Mouse (Mus musculus) neural tube, embryonic 12.5 days (tissue): ENCODE measurements around the gene Fap. TPM values are rescaled to one million over a fixed set of nuclear protein-coding genes. Genes with fewer than 3 reads are reported as not detected.

ENCODE experiments used
- ATAC-seq: fragments of 200-750 bp; cut with Nextera tagmentation; 2 replicates; pipeline ENCODE4 v1.8.0; 2017; ENCODE audit warnings: low read depth, mild to moderate bottlenecking, moderate TSS enrichment, moderate library complexity; ENCODE audit not compliant: low FRiP score
- H3K27ac ChIP-seq: fragments of 300-500 bp; sonication (generic); 2 replicates; pipeline ENCODE4 v1.5.1; 2016
- H3K27me3 ChIP-seq: fragments of 300-500 bp; sonication (generic); replicated peaks from 2 replicates; pipeline ENCODE4 v1.6.1; 2016; ENCODE audit warnings: mild to moderate bottlenecking
- H3K36me3 ChIP-seq: fragments of 300-500 bp; sonication (generic); 2 replicates; pipeline ENCODE4 v1.6.1; 2016; ENCODE audit warnings: mild to moderate bottlenecking
- H3K4me1 ChIP-seq: fragments of 300-500 bp; sonication (generic); 2 replicates; pipeline ENCODE4 v1.6.1; 2016
- H3K4me2 ChIP-seq: fragments of 300-500 bp; sonication (generic); replicated peaks from 2 replicates; pipeline ENCODE4 v1.6.1; 2016; ENCODE audit warnings: mild to moderate bottlenecking
- H3K4me3 ChIP-seq: fragments of 300-500 bp; sonication (generic); 2 replicates; pipeline ENCODE4 v1.5.1; 2016
- H3K9ac ChIP-seq: fragments of 300-500 bp; sonication (generic); 2 replicates; pipeline ENCODE4 v1.6.1; 2016; ENCODE audit warnings: mild to moderate bottlenecking
- H3K9me3 ChIP-seq: fragments of 300-500 bp; sonication (generic); 2 replicates; pipeline ENCODE4 v1.6.1; 2016; ENCODE audit warnings: mild to moderate bottlenecking
- WGBS: fragments of 180-500 bp; shearing (Covaris S2); methylation state at CpG from one replicate; pipeline ENCODE4 v1.1.7; 2016; 5-methylcytosine and 5-hydroxymethylcytosine counted together
- polyA plus RNA-seq: library from polyadenylated mRNA; unstranded; fragments of >200 nt; fragmentation: Nextera tagmentation; extraction: Ambion mirVana; gene quantifications from 2 replicates; pipeline ENCODE4 v1.2.1, GENCODE M21; 2016

The Fap gene
- polyA plus RNA-seq, 1 experiment from 2014 or later: 5.3 TPM

DNA sequence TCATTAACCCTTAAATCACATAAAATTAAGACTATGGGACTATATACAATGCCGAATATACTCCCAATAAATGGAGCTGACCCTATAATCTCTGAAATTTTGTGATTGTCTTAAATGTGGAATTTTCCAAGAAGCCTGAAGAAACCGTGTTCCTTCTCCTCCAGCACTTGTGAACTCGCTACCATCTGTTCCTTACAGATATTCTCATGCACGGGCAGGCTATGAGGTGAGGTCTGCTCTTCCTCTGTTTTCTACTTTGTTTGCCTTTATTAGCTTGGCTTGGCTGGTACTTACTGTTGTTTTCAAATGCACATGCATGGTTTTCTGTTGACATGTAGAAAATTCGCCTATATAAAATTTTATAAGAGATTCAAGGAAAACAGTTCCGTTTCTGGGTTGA is 59.4 kb downstream of the Fap start:
- H3K9ac ChIP-seq: no peak overlapping the region
- no peaks in the 10 kb centered on the region for H3K4me1 ChIP-seq
- H3K27me3 ChIP-seq: no peaks in the 10 kb centered on the region
- no peak overlapping the region for H3K4me2 ChIP-seq
- H3K9me3 ChIP-seq: no peaks in the 10 kb centered on the region
- H3K36me3 ChIP-seq: no peaks in the 10 kb centered on the region
- no peak overlapping the region for H3K4me3 ChIP-seq
- ATAC-seq: no peak
- 82% methylated on average over 6 of the region's 6 CpGs for WGBS
- H3K27ac ChIP-seq: no peak overlapping the region

GRCm38 (mm10) chr2:62513477-62513876 is 60.4 kb downstream of the Fap start:
- Histone ChIP-seq H3K4me2 (no peak overlapping the region), H3K36me3 (no peaks in the 10 kb centered on the region), H3K4me1 (no peaks in the 10 kb centered on the region), H3K4me3 (no peak overlapping the region), H3K27ac (no peak overlapping the region), H3K27me3 (no peaks in the 10 kb centered on the region), H3K9ac (no peak overlapping the region), H3K9me3 (no peaks in the 10 kb centered on the region)
- WGBS: 93% methylated on average over 15 of the region's 15 CpGs
- no peak for ATAC-seq

DNA sequence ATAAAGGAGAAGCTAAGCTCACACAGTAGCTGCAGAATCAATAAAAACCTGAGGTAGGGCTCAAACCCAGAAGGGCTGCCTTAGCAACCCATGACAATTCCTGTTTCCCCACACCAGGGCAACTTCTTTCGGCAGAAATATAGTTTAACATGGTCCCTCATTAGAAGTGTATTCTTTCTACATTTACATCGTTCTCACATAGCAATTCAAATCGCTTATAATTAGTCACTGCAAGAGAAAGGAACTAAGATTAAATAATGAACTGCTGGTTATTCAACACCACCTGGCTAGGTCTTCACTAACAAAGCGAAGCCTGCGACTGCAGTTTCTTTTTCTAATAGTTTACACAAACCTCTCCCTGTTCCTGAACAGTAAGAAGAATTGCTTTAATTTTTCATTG is 66.7 kb downstream of the Fap start:
- WGBS: 83% methylated on average over 5 of the region's 5 CpGs
- Histone ChIP-seq H3K4me1 (no peaks in the 10 kb centered on the region), H3K4me2 (no peak overlapping the region), H3K9ac (no peak overlapping the region), H3K36me3 (no peaks in the 10 kb centered on the region), H3K27ac (no peak overlapping the region), H3K27me3 (no peaks in the 10 kb centered on the region), H3K4me3 (no peak overlapping the region), H3K9me3 (no peaks in the 10 kb centered on the region)
- no peak for ATAC-seq

DNA sequence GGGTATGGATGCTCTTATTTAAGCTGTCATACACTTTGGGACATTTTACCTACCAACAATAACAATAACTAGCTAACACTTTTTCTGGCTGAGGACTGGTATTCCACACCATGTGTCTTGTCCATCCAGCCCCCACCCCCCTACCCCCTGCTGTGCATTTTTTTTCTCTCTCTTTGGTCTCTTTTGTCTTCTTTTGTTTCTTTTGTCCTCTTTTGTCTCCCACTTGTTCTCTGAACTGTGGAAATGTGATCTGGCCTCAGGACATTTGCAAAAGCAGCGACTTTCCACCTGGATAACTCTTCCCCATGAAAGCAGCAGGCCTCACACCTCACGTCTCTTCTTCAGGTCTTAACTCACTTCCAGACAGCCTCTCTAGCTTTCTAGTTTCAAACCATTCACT is 67.4 kb downstream of the Fap start:
- Histone ChIP-seq H3K9ac (no peak overlapping the region), H3K27me3 (no peaks in the 10 kb centered on the region), H3K4me3 (no peak overlapping the region), H3K27ac (no peak overlapping the region), H3K4me1 (no peaks in the 10 kb centered on the region), H3K9me3 (no peaks in the 10 kb centered on the region), H3K4me2 (no peak overlapping the region), H3K36me3 (no peaks in the 10 kb centered on the region)
- ATAC-seq: no peak
- WGBS: 20% methylated on average over 2 of the region's 2 CpGs

DNA sequence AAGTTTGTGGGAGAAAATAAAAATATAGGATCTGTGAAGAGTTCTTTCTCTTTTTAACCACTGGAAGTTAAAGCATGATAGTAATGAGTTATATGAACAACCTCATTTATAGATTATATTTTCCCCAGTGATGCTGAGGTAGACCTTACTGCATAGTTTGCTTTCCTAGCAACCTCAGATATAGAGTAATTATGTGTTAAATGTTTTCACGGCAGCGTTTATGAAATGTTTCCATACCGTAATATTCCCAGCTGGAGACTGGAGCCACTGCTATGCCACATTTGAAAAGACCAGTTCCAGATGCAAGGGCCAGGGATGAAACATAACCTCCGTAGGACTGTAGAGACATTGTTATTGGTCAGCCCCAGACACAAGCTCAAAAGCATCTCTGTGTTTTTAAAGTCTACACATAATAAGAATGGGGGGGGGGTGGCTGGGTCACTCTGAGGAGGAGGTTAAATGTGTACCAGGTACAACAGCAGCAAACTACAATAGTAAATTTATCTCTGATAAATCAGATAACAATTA is 69.5 kb downstream of the Fap start:
- ATAC-seq: no peak
- 74% methylated on average over 4 of the region's 4 CpGs for WGBS
- Histone ChIP-seq H3K9ac (no peak overlapping the region), H3K27me3 (no peaks in the 10 kb centered on the region), H3K4me2 (no peak overlapping the region), H3K9me3 (no peaks in the 10 kb centered on the region), H3K4me1 (no peaks in the 10 kb centered on the region), H3K27ac (no peak overlapping the region), H3K36me3 (no peaks in the 10 kb centered on the region), H3K4me3 (no peak overlapping the region)

- 80% methylated on average over 5 of the region's 5 CpGs for WGBS
- no peak for ATAC-seq
- H3K27ac ChIP-seq: no peak overlapping the region
Measured at GRCm38 (mm10) chr2:62503326-62503725, 70.5 kb downstream of the Fap start.

DNA sequence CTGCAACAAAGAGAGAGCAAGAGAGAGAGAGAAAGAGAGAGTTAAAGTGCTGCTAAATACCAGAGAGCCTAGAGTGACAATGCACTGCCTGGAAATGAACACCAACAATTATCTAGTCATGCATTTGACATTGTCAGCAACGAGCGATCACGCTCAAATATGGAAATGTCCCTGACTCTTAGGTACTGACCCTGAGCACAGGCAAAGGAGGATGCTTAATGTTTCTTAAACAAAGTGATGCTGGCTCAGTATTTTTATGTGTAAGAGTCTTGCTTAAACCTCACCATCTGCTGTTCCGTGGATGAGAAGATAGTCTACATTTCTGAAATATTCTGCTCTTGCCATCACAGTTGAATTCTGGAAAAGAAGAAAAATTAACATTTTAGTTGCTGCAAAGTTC is 71.4 kb downstream of the Fap start:
- Histone ChIP-seq H3K4me1 (no peaks in the 10 kb centered on the region), H3K27me3 (no peaks in the 10 kb centered on the region), H3K9me3 (no peaks in the 10 kb centered on the region), H3K4me3 (no peak overlapping the region), H3K9ac (no peak overlapping the region), H3K27ac (no peak overlapping the region), H3K36me3 (no peaks in the 10 kb centered on the region), H3K4me2 (no peak overlapping the region)
- no peak for ATAC-seq
- 93% methylated on average over 4 of the region's 4 CpGs for WGBS

More at GRCm38 (mm10) chr2:62503326-62503725, 70.5 kb downstream of the Fap start:
- no peak overlapping the region for H3K9ac ChIP-seq
- no peaks in the 10 kb centered on the region for H3K9me3 ChIP-seq
- H3K4me1 ChIP-seq: no peaks in the 10 kb centered on the region
- no peaks in the 10 kb centered on the region for H3K36me3 ChIP-seq
- no peak overlapping the region for H3K4me3 ChIP-seq
- no peak overlapping the region for H3K4me2 ChIP-seq
- H3K27me3 ChIP-seq: no peaks in the 10 kb centered on the region

DNA sequence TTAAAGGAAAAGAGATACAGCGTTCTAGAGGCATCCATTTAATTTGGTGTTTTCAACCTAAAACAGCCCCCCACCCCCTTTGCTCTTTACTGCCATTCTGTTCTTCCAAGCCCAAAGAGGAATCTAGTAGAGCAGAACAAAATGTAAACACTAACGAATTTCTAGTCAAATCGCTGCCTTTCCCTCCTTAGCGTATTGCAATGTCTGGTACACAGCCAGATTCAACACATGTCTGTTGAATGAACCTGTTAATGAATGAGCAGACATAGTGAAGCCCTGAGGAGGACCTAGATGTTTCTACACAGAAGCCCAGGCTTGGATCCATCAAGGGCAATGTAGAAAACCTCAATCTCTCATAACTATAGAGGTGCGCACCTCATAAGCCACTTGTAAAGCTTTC is 75.1 kb downstream of the Fap start:
- no peak overlapping the region for H3K4me3 ChIP-seq
- no peak overlapping the region for H3K4me2 ChIP-seq
- H3K9me3 ChIP-seq: no peaks in the 10 kb centered on the region
- ATAC-seq: no peak
- no peak overlapping the region for H3K27ac ChIP-seq
- H3K9ac ChIP-seq: no peak overlapping the region
- WGBS: 89% methylated on average over 5 of the region's 5 CpGs
- no peaks in the 10 kb centered on the region for H3K27me3 ChIP-seq
- no peaks in the 10 kb centered on the region for H3K36me3 ChIP-seq
- H3K4me1 ChIP-seq: no peaks in the 10 kb centered on the region

- Histone ChIP-seq H3K36me3 (no peaks in the 10 kb centered on the region), H3K9ac (no peak overlapping the region), H3K27ac (no peak overlapping the region), H3K4me1 (no peaks in the 10 kb centered on the region), H3K9me3 (no peaks in the 10 kb centered on the region), H3K4me3 (no peak overlapping the region), H3K4me2 (no peak overlapping the region), H3K27me3 (no peaks in the 10 kb centered on the region)
- 89% methylated on average over 4 of the region's 4 CpGs for WGBS
- no peak for ATAC-seq
Measured at GRCm38 (mm10) chr2:62498086-62498485, 75.8 kb downstream of the Fap start.

GRCm38 (mm10) chr2:62497333-62498002 is 76.4 kb downstream of the Fap start:
- Histone ChIP-seq H3K4me2 (no peak overlapping the region), H3K36me3 (no peaks in the 10 kb centered on the region), H3K9ac (no peak overlapping the region), H3K4me1 (no peaks in the 10 kb centered on the region), H3K27ac (no peak overlapping the region), H3K27me3 (no peaks in the 10 kb centered on the region), H3K4me3 (no peak overlapping the region), H3K9me3 (no peaks in the 10 kb centered on the region)
- WGBS: 81% methylated on average over 5 of the region's 5 CpGs
- ATAC-seq: no peak

GRCm38 (mm10) chr2:62495407-62495806 is 78.5 kb downstream of the Fap start:
- Histone ChIP-seq H3K9ac (no peak overlapping the region), H3K36me3 (no peaks in the 10 kb centered on the region), H3K27ac (no peak overlapping the region), H3K9me3 (no peaks in the 10 kb centered on the region), H3K4me2 (no peak overlapping the region), H3K4me1 (no peaks in the 10 kb centered on the region), H3K4me3 (no peak overlapping the region), H3K27me3 (no peaks in the 10 kb centered on the region)
- 86% methylated on average over 4 of the region's 4 CpGs for WGBS
- no peak for ATAC-seq

DNA sequence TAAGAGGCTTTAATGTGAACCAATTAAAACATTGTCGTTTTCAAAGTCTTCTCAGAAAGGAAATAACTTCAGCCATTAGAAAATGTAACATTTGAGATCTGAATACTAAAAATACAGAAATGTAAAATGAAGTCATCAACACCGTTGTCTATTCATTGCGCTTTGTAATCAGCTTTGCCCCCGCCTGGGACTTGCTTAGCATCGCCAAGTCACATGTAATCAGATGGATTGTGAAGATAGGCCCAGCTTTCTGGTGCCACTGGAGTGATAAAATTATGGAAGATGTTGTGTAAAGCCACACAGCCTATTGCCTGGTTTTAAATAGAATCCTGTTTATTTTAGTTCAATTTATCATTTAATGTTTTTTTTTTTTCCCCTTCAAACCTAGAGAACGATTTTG is 84.0 kb downstream of the Fap start:
- Histone ChIP-seq H3K36me3 (no peaks in the 10 kb centered on the region), H3K27ac (no peak overlapping the region), H3K4me1 (no peaks in the 10 kb centered on the region), H3K9ac (no peak overlapping the region), H3K4me3 (no peak overlapping the region), H3K27me3 (no peaks in the 10 kb centered on the region), H3K9me3 (no peaks in the 10 kb centered on the region), H3K4me2 (no peak overlapping the region)
- WGBS: 90% methylated on average over 6 of the region's 6 CpGs
- no peak for ATAC-seq

- 84% methylated on average over 3 of the region's 3 CpGs for WGBS
- Histone ChIP-seq H3K4me3 (no peak overlapping the region), H3K4me1 (no peaks in the 10 kb centered on the region), H3K9me3 (no peaks in the 10 kb centered on the region), H3K9ac (no peak overlapping the region), H3K4me2 (no peak overlapping the region), H3K36me3 (no peaks in the 10 kb centered on the region), H3K27ac (no peak overlapping the region), H3K27me3 (no peaks in the 10 kb centered on the region)
- no peak for ATAC-seq
Measured at GRCm38 (mm10) chr2:62484906-62485305, 89.0 kb downstream of the Fap start.
